Mouse (Mus musculus) E14TG2a.4 (cell line): ENCODE data around the gene Rhof.

ENCODE experiments used
- CTCF ChIP-seq: conservative IDR thresholded peaks from 2 replicates; pipeline ENCODE4 v1.5.1; 2014; ENCODE audit warnings: low read length
- POU5F1 ChIP-seq: IDR thresholded peaks from 2 replicates; pipeline ENCODE4 v1.6.1; 2014; ENCODE audit warnings: low read length, borderline replicate concordance

DNA sequence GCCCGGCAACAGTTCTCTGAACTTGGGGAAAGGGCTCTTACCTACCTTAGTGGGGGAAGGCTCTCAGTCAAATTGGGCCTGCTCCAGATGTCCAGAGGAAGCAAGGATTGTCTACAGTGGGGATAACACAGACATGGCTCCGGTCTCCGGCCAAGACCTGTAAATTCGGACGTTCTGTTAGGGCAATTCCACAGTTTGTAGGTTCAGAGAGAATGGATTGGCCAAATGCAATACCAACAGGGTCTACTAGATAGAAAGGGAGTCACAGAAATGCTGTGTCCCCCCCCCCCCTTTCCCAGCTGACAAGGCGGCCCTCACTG, 5.4 kb upstream of the Rhof start:
- no peak for TF ChIP-seq CTCF
- no peak for TF ChIP-seq POU5F1
